Mouse (Mus musculus): ENCODE measurements at regions not wholly inside any gene's neighbourhood (a gene's known extent, or its start where the extent isn't known, plus 50 kb on each side); places are given as distances from the start of the nearest gene placed in this dataset.

DNA sequence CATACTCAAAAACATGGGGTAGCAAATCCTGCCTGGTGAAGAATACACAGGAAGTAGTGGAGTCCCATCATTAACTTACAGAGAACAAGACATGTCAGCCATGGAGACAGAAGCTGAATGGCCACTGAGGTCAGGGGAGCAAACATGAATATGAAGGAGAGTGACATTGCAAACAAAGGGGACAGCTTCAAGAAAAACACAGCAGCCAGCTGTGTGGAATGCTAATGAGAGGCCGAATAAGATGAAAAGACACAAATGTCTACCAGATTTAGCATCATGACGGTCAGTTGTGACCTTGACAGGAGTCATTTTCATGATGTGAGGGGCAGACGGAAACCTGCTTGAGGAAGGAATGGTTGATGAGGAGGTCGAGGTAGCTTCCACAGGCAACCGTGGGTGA, 167.7 kb downstream of the Pou4f1 start:
- no peak for ATAC-seq (ENCODE audit: low read depth)
- Histone ChIP-seq H3K9me3 (ENCODE audit: control insufficient read depth, low read length) (no peaks in the 10 kb centered on the region), H3K36me3 (ENCODE audit: control insufficient read depth, insufficient read depth, low read length) (no peaks in the 10 kb centered on the region), H3K4me3 (ENCODE audit: low read length) (no peak overlapping the region), H3K4me2 (ENCODE audit: low read depth, low read length) (no peak overlapping the region), H3K27me3 (ENCODE audit: control insufficient read depth, insufficient read depth, low read depth, low read length) (no peaks in the 10 kb centered on the region), H3K4me1 (replicated peaks; ENCODE audit: control insufficient read depth, insufficient read depth, low read length) (no peaks in the 10 kb centered on the region), H3K9ac (ENCODE audit: low read length) (no peak overlapping the region), H3K27ac (ENCODE audit: low read length) (no peak overlapping the region)
- WGBS, result 63% methylated on average over 5 of the region's 5 CpGs

DNA sequence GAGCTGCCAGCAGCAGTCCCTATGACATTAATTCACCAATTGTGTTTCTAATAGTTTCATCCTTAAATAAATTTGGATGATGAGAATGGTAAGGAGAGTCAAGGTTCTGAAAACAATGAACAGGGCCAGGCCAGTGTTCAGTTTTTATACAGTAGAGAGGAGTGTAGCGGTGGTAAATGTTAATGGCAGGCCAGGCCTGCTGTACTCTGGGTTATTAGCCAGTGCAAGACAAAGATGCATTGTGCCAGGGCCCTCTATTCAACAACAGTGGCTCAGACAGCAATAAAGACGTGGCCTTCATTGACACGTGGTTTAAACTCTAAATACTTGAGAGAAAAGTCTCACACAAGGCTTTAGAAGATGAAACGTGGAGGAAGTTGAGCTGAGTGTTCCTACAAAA, 169.5 kb downstream of the Pou4f1 start:
- WGBS, result 58% methylated on average over 4 of the region's 4 CpGs
- no peaks in the 10 kb centered on the region for H3K4me1 ChIP-seq (replicated peaks; ENCODE audit: control insufficient read depth, insufficient read depth, low read length)
- H3K9me3 ChIP-seq (ENCODE audit: control insufficient read depth, low read length), result no peaks in the 10 kb centered on the region
- H3K4me3 ChIP-seq (ENCODE audit: low read length), result no peak overlapping the region
- H3K27me3 ChIP-seq (ENCODE audit: control insufficient read depth, insufficient read depth, low read depth, low read length), result no peaks in the 10 kb centered on the region
- no peaks in the 10 kb centered on the region for H3K36me3 ChIP-seq (ENCODE audit: control insufficient read depth, insufficient read depth, low read length)
- no peak overlapping the region for H3K27ac ChIP-seq (ENCODE audit: low read length)
- H3K9ac ChIP-seq (ENCODE audit: low read length), result no peak overlapping the region
- no peak for ATAC-seq (ENCODE audit: low read depth)
- no peak overlapping the region for H3K4me2 ChIP-seq (ENCODE audit: low read depth, low read length)

DNA sequence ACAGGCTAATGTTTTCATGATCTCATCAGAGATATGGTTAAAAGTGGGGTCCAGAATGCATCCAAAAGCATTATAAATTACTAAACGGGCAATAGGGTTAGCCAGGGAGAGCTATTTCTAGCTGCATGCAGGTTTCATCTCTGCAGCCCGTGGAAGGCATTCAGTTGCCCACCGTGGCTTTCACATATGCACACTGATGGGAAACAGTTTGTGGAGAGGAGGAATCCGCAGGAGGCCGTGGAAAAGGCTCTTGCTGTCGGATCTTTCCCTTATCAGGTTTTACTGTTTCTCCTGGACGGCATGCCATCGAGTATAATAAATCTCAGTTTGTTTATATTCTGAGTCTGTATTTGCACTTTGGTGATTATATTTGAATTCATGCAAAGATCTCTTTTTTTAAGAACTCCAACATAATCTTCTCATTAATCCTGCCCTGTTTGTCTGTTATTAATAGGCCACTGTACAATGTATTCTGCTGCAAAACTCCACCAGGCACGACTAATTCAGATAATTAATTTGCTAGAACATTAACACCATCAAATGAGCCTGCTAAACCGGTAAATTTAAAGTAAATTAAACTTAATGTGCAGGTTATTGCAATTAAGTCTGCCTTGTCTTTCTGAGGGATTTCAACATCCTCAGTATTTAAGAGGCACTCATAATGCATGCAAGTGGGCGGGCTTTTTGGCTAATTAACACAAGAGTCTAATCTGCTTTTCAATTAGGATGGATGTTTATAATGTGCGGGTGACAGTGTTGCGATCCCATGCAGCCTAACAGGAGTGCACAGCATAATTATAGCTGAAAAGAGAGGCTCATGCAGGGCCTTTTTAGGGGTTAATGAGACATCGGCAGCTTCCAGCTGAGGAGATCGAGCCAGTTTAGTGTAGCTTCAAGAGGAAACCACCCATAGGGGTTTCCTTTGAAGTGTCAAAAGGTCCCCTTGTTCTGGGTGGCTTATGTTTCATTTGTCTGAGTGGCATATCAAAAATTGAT, 170.2 kb downstream of the Pou4f1 start:
- H3K4me2 ChIP-seq (ENCODE audit: low read depth, low read length), result no peak overlapping the region
- no peak overlapping the region for H3K9ac ChIP-seq (ENCODE audit: low read length)
- ATAC-seq (ENCODE audit: low read depth), result no peak
- no peaks in the 10 kb centered on the region for H3K36me3 ChIP-seq (ENCODE audit: control insufficient read depth, insufficient read depth, low read length)
- H3K27ac ChIP-seq (ENCODE audit: low read length), result no peak overlapping the region
- H3K4me3 ChIP-seq (ENCODE audit: low read length), result no peak overlapping the region
- no peaks in the 10 kb centered on the region for H3K9me3 ChIP-seq (ENCODE audit: control insufficient read depth, low read length)
- no peaks in the 10 kb centered on the region for H3K27me3 ChIP-seq (ENCODE audit: control insufficient read depth, insufficient read depth, low read depth, low read length)
- WGBS, result 49% methylated on average over 15 of the region's 15 CpGs
- no peaks in the 10 kb centered on the region for H3K4me1 ChIP-seq (replicated peaks; ENCODE audit: control insufficient read depth, insufficient read depth, low read length)

DNA sequence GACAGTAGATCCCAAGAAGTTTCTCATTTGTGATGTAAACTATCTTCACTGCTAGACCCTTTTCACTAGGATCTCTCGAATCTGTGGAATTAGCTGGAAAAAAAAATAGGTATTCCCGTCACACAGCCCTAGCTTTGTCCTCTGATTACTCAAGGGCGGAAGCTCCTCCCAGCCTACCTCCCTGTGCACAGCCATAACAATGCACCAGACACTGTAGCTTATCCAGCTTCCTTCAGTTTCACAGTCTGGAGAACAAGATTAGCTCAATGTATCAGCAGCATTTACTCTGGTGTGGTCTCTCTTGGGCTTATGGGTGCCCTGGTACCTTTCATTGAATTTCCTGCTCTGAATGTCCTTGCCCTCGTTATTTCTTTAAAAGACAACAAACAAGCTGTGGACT, 174.0 kb downstream of the Pou4f1 start:
- no peaks in the 10 kb centered on the region for H3K4me1 ChIP-seq (replicated peaks; ENCODE audit: control insufficient read depth, insufficient read depth, low read length)
- H3K27me3 ChIP-seq (ENCODE audit: control insufficient read depth, insufficient read depth, low read depth, low read length), result no peaks in the 10 kb centered on the region
- no peaks in the 10 kb centered on the region for H3K36me3 ChIP-seq (ENCODE audit: control insufficient read depth, insufficient read depth, low read length)
- no peak overlapping the region for H3K27ac ChIP-seq (ENCODE audit: low read length)
- H3K9ac ChIP-seq (ENCODE audit: low read length), result no peak overlapping the region
- WGBS, result 55% methylated on average over 4 of the region's 4 CpGs
- ATAC-seq (ENCODE audit: low read depth), result no peak
- no peak overlapping the region for H3K4me2 ChIP-seq (ENCODE audit: low read depth, low read length)
- no peaks in the 10 kb centered on the region for H3K9me3 ChIP-seq (ENCODE audit: control insufficient read depth, low read length)
- no peak overlapping the region for H3K4me3 ChIP-seq (ENCODE audit: low read length)

DNA sequence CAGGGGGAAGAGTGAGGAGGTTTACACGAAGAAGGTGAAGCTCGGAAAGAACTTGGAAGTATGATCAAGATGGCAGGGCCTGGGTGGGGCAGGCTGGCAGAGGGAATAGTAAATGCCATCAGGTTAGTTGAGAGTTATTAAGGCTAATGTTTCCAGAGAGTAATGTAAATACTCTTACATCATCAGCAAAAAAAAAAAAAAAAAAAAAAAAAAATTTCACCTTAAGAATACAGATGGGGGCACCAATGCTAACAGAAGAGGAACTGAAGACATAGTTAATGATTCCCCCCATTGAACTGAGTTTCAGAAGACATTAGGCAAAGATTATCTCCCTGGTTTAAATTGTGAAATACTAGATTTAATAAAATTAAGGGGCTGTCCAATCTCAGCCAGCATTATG, 174.7 kb downstream of the Pou4f1 start:
- H3K36me3 ChIP-seq (ENCODE audit: control insufficient read depth, insufficient read depth, low read length), result no peaks in the 10 kb centered on the region
- no peak overlapping the region for H3K27ac ChIP-seq (ENCODE audit: low read length)
- no peak overlapping the region for H3K9ac ChIP-seq (ENCODE audit: low read length)
- 85% methylated on average over 2 of the region's 2 CpGs for WGBS
- no peak overlapping the region for H3K4me2 ChIP-seq (ENCODE audit: low read depth, low read length)
- no peak overlapping the region for H3K4me3 ChIP-seq (ENCODE audit: low read length)
- no peak for ATAC-seq (ENCODE audit: low read depth)
- H3K4me1 ChIP-seq (replicated peaks; ENCODE audit: control insufficient read depth, insufficient read depth, low read length), result no peaks in the 10 kb centered on the region
- H3K9me3 ChIP-seq (ENCODE audit: control insufficient read depth, low read length), result no peaks in the 10 kb centered on the region
- no peaks in the 10 kb centered on the region for H3K27me3 ChIP-seq (ENCODE audit: control insufficient read depth, insufficient read depth, low read depth, low read length)

DNA sequence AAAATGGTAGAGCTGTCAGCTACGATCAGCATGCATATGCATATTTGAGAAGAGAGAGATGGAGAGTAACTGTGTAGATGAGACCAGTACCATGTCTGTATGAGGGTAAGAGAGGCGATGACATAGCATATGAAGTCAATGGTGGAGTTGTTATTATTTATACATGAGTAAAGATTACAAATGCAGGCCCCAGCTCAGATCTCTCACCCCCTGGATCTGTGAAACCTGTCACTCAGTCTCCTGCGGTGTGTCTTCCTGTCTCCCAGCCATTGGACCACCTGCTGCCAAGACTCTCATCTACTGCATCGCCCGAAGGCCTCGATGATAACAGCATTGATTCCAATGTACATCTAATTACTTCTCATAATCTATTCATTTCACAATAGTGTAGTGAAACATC, 187.4 kb downstream of the Pou4f1 start:
- Histone ChIP-seq H3K9ac (ENCODE audit: low read length) (no peak overlapping the region), H3K4me3 (ENCODE audit: low read length) (no peak overlapping the region), H3K27me3 (ENCODE audit: control insufficient read depth, insufficient read depth, low read depth, low read length) (no peaks in the 10 kb centered on the region), H3K4me2 (ENCODE audit: low read depth, low read length) (no peak overlapping the region), H3K36me3 (ENCODE audit: control insufficient read depth, insufficient read depth, low read length) (no peaks in the 10 kb centered on the region), H3K9me3 (ENCODE audit: control insufficient read depth, low read length) (no peaks in the 10 kb centered on the region), H3K27ac (ENCODE audit: low read length) (no peak overlapping the region), H3K4me1 (replicated peaks; ENCODE audit: control insufficient read depth, insufficient read depth, low read length) (no peaks in the 10 kb centered on the region)
- WGBS, result 75% methylated on average over 6 of the region's 6 CpGs
- peak; percentile 43; the same call in 1 of the 2 replicates for ATAC-seq (ENCODE audit: low read depth)

DNA sequence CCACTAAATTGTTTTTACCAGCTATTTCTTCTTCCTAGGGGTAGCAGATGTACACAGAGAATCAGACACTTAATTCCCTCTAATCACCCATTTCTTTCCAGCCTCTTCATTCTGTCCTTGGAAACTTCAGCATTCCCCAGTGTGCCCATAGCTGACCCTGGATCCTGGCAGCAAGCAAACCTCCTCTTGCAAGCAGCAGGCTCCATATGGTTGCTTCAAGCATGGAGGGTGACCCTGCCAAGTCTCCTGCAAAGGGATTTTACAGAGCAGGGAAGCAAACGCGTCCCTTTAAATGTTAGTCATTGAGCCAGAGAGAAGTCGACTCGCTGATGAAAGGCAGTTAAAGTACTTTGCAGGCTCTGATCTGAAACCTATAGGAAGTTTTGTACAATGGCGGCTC, 187.9 kb downstream of the Pou4f1 start:
- no peaks in the 10 kb centered on the region for H3K36me3 ChIP-seq (ENCODE audit: control insufficient read depth, insufficient read depth, low read length)
- H3K9me3 ChIP-seq (ENCODE audit: control insufficient read depth, low read length), result no peaks in the 10 kb centered on the region
- no peak overlapping the region for H3K4me3 ChIP-seq (ENCODE audit: low read length)
- no peaks in the 10 kb centered on the region for H3K4me1 ChIP-seq (replicated peaks; ENCODE audit: control insufficient read depth, insufficient read depth, low read length)
- H3K27ac ChIP-seq (ENCODE audit: low read length), result no peak overlapping the region
- H3K4me2 ChIP-seq (ENCODE audit: low read depth, low read length), result no peak overlapping the region
- peak; percentile 61; the same call in 1 of the 2 replicates for ATAC-seq (ENCODE audit: low read depth)
- no peak overlapping the region for H3K9ac ChIP-seq (ENCODE audit: low read length)
- WGBS, result 68% methylated on average over 5 of the region's 5 CpGs
- H3K27me3 ChIP-seq (ENCODE audit: control insufficient read depth, insufficient read depth, low read depth, low read length), result no peaks in the 10 kb centered on the region

DNA sequence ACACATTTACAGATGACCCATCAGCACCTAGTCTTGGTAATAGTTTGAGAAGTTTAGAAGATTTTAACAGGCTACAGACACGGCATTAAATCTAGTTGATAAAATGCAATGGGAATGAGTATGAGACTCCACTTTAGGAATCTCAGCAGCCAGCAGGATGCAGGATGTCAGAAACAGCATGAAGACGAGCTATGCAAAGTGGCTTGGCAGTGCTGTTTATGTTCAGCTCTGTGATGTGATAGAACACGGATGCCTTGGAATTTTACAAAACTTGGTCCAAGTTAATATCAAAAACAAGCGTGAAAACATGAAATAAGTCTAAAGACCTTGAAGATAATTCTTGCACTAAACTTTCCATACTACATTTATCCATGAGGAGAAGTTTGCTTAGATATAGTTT, 193.0 kb downstream of the Pou4f1 start:
- H3K27ac ChIP-seq (ENCODE audit: low read length), result no peak overlapping the region
- no peak overlapping the region for H3K4me3 ChIP-seq (ENCODE audit: low read length)
- WGBS, result 42% methylated on average over 4 of the region's 4 CpGs
- H3K9ac ChIP-seq (ENCODE audit: low read length), result no peak overlapping the region
- no peak overlapping the region for H3K4me2 ChIP-seq (ENCODE audit: low read depth, low read length)
- ATAC-seq (ENCODE audit: low read depth), result peak; percentile 86
- H3K27me3 ChIP-seq (ENCODE audit: control insufficient read depth, insufficient read depth, low read depth, low read length), result no peaks in the 10 kb centered on the region
- no peaks in the 10 kb centered on the region for H3K9me3 ChIP-seq (ENCODE audit: control insufficient read depth, low read length)
- no peaks in the 10 kb centered on the region for H3K4me1 ChIP-seq (replicated peaks; ENCODE audit: control insufficient read depth, insufficient read depth, low read length)
- no peaks in the 10 kb centered on the region for H3K36me3 ChIP-seq (ENCODE audit: control insufficient read depth, insufficient read depth, low read length)

DNA sequence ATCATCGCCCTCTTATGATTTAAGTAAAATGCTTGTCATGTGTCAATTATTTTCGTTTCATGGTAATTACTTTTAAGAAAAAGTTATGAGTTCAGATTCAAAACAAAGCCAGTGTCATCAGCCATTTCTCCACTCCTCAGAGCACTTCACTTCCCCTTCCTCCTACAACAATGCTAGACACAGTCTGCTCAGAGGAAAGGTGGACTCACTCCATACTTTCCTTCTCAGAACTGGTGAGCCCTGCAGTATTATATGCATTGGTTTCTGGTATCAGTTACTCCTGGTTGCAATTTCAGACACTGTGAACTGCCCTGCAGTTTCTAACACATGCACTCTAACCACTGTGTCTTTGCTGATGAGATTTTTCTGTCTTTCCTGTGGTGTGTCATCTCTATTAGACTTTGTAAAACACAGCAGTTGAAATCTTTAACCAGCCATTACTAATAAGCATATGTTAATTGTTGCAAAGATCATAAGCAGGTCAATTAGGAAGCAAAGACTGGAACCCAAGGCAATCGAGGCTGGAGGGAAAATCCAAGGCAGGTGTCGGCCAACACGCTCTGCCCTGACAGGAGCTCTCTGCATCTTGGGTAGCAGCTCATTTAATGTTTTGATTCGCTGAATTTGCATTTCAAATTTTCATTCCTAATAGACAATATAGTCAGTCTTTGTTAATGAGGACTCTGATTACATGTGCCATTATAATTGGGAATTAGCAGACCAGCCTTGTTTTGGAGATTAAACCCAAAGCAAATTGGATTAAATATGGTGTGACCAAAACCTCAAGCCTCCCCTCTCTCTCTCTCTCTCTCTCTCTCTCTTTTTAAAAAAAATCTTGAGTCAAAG, 202.7 kb downstream of the Pou4f1 start:
- Histone ChIP-seq H3K9me3 (ENCODE audit: control insufficient read depth, low read length) (no peaks in the 10 kb centered on the region), H3K4me2 (ENCODE audit: low read depth, low read length) (no peak overlapping the region), H3K36me3 (ENCODE audit: control insufficient read depth, insufficient read depth, low read length) (no peaks in the 10 kb centered on the region), H3K9ac (ENCODE audit: low read length) (no peak overlapping the region), H3K4me3 (ENCODE audit: low read length) (no peak overlapping the region), H3K27ac (ENCODE audit: low read length) (no peak overlapping the region), H3K4me1 (replicated peaks; ENCODE audit: control insufficient read depth, insufficient read depth, low read length) (no peaks in the 10 kb centered on the region), H3K27me3 (ENCODE audit: control insufficient read depth, insufficient read depth, low read depth, low read length) (no peaks in the 10 kb centered on the region)
- 70% methylated on average over 6 of the region's 6 CpGs for WGBS
- ATAC-seq (ENCODE audit: low read depth), result no peak
